In the genomic region with DNA sequence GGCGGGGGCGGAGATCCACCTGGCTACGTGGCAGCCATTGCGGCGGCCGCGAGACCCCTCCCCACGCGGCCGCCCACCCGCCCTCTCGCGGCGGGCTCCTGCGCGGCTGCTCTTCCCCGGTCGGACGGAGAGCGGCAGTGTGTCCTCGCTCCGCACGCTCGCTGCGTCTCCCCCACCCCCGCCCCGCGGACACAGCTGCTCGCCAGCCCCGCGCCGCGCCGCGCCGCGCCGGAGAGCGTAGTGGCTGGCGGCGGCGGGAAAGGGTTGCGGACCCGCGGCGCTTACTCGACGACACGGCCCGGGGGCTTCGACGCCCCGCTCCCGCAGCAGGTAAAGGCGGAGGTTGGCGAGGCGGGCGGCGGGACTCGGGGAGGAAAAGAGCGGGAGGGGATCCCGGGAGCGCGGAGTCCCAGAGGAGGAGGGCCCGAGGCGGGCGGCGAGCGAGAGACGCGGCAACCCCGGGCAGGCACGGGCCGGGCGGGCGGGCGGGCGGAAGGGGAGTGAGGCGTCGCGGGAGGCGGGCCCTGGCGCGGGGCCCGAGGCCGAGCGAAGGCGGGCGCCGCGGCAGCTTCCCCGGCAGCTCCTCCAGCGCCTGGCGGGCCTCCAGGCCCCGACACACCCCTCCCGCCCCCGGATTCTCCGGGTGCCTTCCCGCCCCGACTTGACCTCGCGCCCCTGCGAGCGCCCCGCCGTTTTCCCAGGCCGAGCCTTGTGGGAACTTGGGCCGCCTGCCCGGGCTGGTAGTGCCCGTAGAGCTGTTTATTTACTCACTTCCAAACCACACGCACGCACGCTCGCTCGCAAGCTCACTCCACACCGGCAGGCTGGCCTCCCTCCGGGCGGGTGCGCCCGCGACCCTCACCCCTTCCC, we compare ENCODE assay signal across 8 mouse cellular contexts. TPM values are rescaled to one million over a fixed set of nuclear protein-coding genes. Genes with fewer than 3 reads are reported as not detected.
DNase-seq lines count a peak whose midpoint lies in the region; ATAC-seq and TF ChIP-seq lines count a peak whose summit lies in the region.

No protein-coding gene starts in this region.

- H3K27ac ChIP-seq in cortical plate, adult 2 months (ENCODE audit: insufficient read depth, low read length): peak overlapping the region; percentile 94
- H3K27ac ChIP-seq in intestine, embryonic 14.5 days (ENCODE audit: low read depth): peak overlapping the region; percentile 100

- H3K4me3 ChIP-seq in cortical plate, adult 2 months (ENCODE audit: insufficient read depth, low read length): peak overlapping the region; percentile 66
- peak overlapping the region; percentile 86 for H3K4me3 ChIP-seq in intestine, embryonic 14.5 days (ENCODE audit: low read depth, low read length)

- peak; percentile 90 to 96 for DNase-seq in adrenal gland, adult (ENCODE audit: inconsistent age in 2 of 2, low spot score in 1 of 2)
- DNase-seq in gastrocnemius, postnatal 14 days: peak; percentile 90
- DNase-seq in intestine, embryonic 14.5 days (ENCODE audit: low spot score): peak; percentile 89
- DNase-seq in left cerebral cortex, postnatal 14 days (ENCODE audit: low spot score in 2 of 2): peak; percentile 69 to 75
- DNase-seq in right cerebral cortex, postnatal 14 days: peak; percentile 74
- DNase-seq in urinary bladder, postnatal 36 days (ENCODE audit: low spot score in 2 of 2): peak; percentile 78 to 86

- ATAC-seq in intestine, embryonic 14.5 days (replicated peaks; ENCODE audit: low FRiP score, low TSS enrichment, low read depth): peak; percentile 87
- peak; percentile 23 for ATAC-seq in megakaryocyte-erythroid progenitor cell, adult 5-6 weeks (replicated peaks; ENCODE audit: low FRiP score, low TSS enrichment, poor library complexity, severe bottlenecking)

- peak overlapping the region; percentile 51 for H3K4me2 ChIP-seq in intestine, embryonic 14.5 days (ENCODE audit: low read length)

- no peaks in the 10 kb centered on the region; the same call in 1 of the 2 replicates for H3K36me3 ChIP-seq in intestine, embryonic 14.5 days (ENCODE audit: control insufficient read depth, insufficient read depth, low read length)

- H3K9ac ChIP-seq in intestine, embryonic 14.5 days (ENCODE audit: low read length): peak overlapping the region; percentile 100

- H3K4me1 ChIP-seq in cortical plate, adult 2 months (ENCODE audit: control insufficient read depth, insufficient read depth, low read length): no peaks in the 10 kb centered on the region; the same call in 1 of the 2 replicates
- peaks cover 11% of the 10 kb centered on the region for H3K4me1 ChIP-seq in intestine, embryonic 14.5 days (replicated peaks; ENCODE audit: control insufficient read depth, insufficient read depth, low read length)

- intact Hi-C loops in gastrocnemius, postnatal 14 days (cut with DNase I; ENCODE audit: low total_unique reads): loop anchor here (5.0 kb wide), 1 partner anchor 178 kb away; no protein-coding TSS in a partner anchor
- intact Hi-C loops in left cerebral cortex, postnatal 14 days (cut with DNase I): loop anchor here (1.0 to 5.0 kb wide), 2 partner anchors 174 to 193 kb away; no protein-coding TSS in a partner anchor

- WGBS in intestine, embryonic 14.5 days: under 1% methylated on average over 88 of the region's 121 CpGs

- TF ChIP-seq POLR2A in cortical plate, adult 2 months (IDR thresholded peaks at IDR 0.05; ENCODE audit: extremely low read depth, insufficient read depth, low read length): no peak

- TF ChIP-seq CTCF in cortical plate, adult 2 months (IDR thresholded peaks at IDR 0.05; ENCODE audit: extremely low read depth, insufficient read depth, low read length): 0 out of 2 replicates have a peak, but pooled peaks have one; percentile 7

- no peaks in the 10 kb centered on the region for H3K9me3 ChIP-seq in intestine, embryonic 14.5 days (ENCODE audit: control insufficient read depth, low read length)

- no peaks in the 10 kb centered on the region for H3K27me3 ChIP-seq in intestine, embryonic 14.5 days (replicated peaks; ENCODE audit: control insufficient read depth, insufficient read depth, low read length)

RNA-seq across cellular contexts. Expression of a gene that starts 0.8 kb away (rescaled TPM):
- 3.7 and 3.8 TPM in 2 replicates for polyA plus RNA-seq in cortical plate, adult 2 months (2012; rRNA removed)
- 10 to 100 TPM; 14.4 to 16.3 TPM for total RNA-seq in gastrocnemius, postnatal 14 days (2021)
- polyA plus RNA-seq in intestine, embryonic 14.5 days (2014; fragmentation: Nextera tagmentation; extraction: Ambion mirVana): 41.0 and 43.4 TPM in 2 replicates
- total RNA-seq in left cerebral cortex, postnatal 14 days (2021): 10 to 100 TPM; 10.2 to 11.1 TPM
- 38.8 and 42.9 TPM in 2 replicates for total RNA-seq in megakaryocyte-erythroid progenitor cell, adult 5-6 weeks (2014; fragmentation: Nextera tagmentation)
- 21.0 and 22.4 TPM in 2 replicates for total RNA-seq in megakaryocyte-erythroid progenitor cell, adult 5-6 weeks (2017)

Comparison
In these comparisons a context has a peak if more than half of its experiments do, and no peak if none do; other contexts are left out.
1. Peak in every context shown above with its lines: DNase-seq, ATAC-seq, H3K4me3 ChIP-seq and H3K27ac ChIP-seq.